Mouse (Mus musculus): ENCODE results near the gene Creb5. TPM values are rescaled to one million over a fixed set of nuclear protein-coding genes. Genes with fewer than 3 reads are reported as not detected.

Creb5 gene
- polyA plus RNA-seq, 1 experiment from 2014 or later = 39.0 TPM

DNA sequence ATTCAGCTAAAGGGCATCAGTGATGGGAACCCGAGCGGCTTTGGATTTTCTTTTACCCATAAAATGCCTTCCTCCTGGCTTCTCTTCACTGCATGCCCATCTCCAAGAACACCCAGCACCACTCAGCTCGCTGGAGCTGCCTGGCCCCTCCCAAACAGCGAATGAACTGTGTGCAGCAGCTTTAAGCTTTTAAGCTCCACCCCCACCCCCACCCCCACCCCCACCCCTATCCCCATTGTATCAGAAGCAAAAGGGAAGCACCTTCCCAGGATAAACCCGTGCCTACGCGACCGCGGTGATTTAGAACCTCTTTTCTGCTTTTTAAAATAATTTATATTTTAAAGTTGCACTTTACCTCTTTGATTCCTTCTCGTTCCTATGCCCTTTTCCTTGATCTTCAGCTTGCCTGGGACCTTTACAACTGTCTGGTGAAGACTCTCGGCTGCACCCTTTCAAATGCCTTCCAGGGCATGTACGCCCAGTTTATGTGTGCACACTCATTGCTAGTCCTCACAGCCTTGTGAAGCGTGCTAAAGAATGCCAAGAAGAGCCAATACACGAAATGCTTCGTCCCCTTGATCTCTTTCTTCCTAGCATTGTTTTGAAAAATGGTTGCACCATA is 411.2 kb downstream of the Creb5 start:
- Histone ChIP-seq H3K36me3 (ENCODE audit: control insufficient read depth, insufficient read depth, low read length) (no peaks in the 10 kb centered on the region), H3K4me3 (ENCODE audit: low read depth, low read length) (peak overlapping the region; percentile 14; the same call in 1 of the 2 replicates), H3K9ac (ENCODE audit: low read length) (peak overlapping the region; percentile 23; the same call in 1 of the 2 replicates), H3K4me2 (ENCODE audit: low read depth, low read length, severe bottlenecking) (peak overlapping the region; percentile 35; the same call in 1 of the 2 replicates), H3K9me3 (ENCODE audit: control insufficient read depth, low read length) (no peaks in the 10 kb centered on the region), H3K27ac (ENCODE audit: low read depth, low read length) (no peak overlapping the region), H3K27me3 (ENCODE audit: control insufficient read depth, insufficient read depth, low read length) (no peaks in the 10 kb centered on the region), H3K4me1 (replicated peaks; ENCODE audit: control insufficient read depth, insufficient read depth, low read length) (peaks cover 11% of the 10 kb centered on the region; the same call in 1 of the 2 replicates)
- ATAC-seq (replicated peaks; ENCODE audit: low FRiP score) (peak; percentile 87), DNase-seq (ENCODE audit: low spot score) (peak; percentile 81)
- WGBS = 4% methylated on average over 15 of the region's 15 CpGs

DNA sequence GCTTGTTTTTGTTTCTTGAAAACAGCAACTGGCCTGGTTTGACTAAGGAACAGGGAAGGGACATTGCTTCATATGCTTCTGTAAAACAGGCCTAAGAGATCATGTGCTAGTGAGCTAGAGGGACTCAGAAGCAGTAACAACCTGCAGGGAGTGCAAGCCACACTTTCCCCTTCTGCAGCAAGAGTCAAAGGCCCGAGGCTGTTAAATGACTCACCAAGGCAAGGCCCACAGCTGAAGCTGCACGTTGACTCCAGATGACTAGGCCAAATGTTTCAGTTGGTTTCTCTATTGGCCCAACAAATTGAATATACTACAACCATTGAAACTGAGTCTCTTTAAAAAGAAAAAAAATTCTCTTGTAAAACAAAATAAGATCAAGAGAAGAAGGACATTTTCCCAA is 417.4 kb downstream of the Creb5 start:
- H3K4me2 ChIP-seq (ENCODE audit: low read depth, low read length, severe bottlenecking) = no peak overlapping the region
- peaks cover 3% of the 10 kb centered on the region; the same call in 1 of the 2 replicates for H3K4me1 ChIP-seq (replicated peaks; ENCODE audit: control insufficient read depth, insufficient read depth, low read length)
- no peak overlapping the region for H3K9ac ChIP-seq (ENCODE audit: low read length)
- WGBS = 62% methylated on average over 2 of the region's 2 CpGs
- no peaks in the 10 kb centered on the region for H3K36me3 ChIP-seq (ENCODE audit: control insufficient read depth, insufficient read depth, low read length)
- H3K4me3 ChIP-seq (ENCODE audit: low read depth, low read length) = no peak overlapping the region
- no peak for ATAC-seq (replicated peaks; ENCODE audit: low FRiP score)
- no peak overlapping the region for H3K27ac ChIP-seq (ENCODE audit: low read depth, low read length)
- DNase-seq (ENCODE audit: low spot score) = no peak
- H3K27me3 ChIP-seq (ENCODE audit: control insufficient read depth, insufficient read depth, low read length) = no peaks in the 10 kb centered on the region
- H3K9me3 ChIP-seq (ENCODE audit: control insufficient read depth, low read length) = no peaks in the 10 kb centered on the region

DNA sequence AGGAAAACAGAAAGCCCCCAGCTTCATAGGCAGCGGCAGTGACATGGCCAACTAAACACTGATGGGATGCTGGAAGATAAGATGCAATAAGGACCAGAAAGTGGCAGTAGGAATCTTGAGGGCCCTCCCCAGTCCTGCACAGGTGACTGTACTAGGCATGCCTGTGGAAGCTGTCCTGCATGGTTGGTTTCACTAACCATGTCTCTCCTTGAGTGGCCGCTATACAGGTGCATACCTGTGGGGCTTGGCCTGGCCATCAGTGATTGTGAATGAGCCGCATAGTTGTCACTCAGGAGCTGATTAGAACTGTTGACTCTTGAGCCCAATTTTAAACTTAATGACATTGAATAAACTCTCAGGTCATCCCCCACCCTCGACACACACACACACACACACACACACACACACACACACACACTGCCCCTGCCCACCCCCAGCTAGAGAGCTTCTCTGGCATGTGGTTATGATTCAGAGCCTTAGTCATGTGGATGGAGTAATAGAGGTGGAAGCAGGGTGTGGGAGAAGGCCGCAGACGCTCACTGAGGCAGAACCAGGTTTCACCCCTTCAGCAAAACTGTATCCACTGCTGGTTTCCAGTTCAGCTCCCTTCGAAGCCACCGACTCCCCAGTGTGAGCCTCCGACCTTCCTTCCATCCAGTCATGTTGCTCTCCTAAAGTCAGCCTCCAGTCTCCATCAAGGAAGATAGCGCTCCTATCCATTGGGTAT is 419.7 kb downstream of the Creb5 start:
- no peaks in the 10 kb centered on the region for H3K27me3 ChIP-seq (ENCODE audit: control insufficient read depth, insufficient read depth, low read length)
- H3K9ac ChIP-seq (ENCODE audit: low read length) = no peak overlapping the region
- H3K4me2 ChIP-seq (ENCODE audit: low read depth, low read length, severe bottlenecking) = no peak overlapping the region
- H3K27ac ChIP-seq (ENCODE audit: low read depth, low read length) = no peak overlapping the region
- peaks cover 3% of the 10 kb centered on the region; the same call in 1 of the 2 replicates for H3K4me1 ChIP-seq (replicated peaks; ENCODE audit: control insufficient read depth, insufficient read depth, low read length)
- H3K36me3 ChIP-seq (ENCODE audit: control insufficient read depth, insufficient read depth, low read length) = no peaks in the 10 kb centered on the region
- H3K9me3 ChIP-seq (ENCODE audit: control insufficient read depth, low read length) = no peaks in the 10 kb centered on the region
- no peak for DNase-seq (ENCODE audit: low spot score)
- no peak overlapping the region for H3K4me3 ChIP-seq (ENCODE audit: low read depth, low read length)
- 90% methylated on average over 10 of the region's 10 CpGs for whole genome bisulfite sequencing
- ATAC-seq (replicated peaks; ENCODE audit: low FRiP score) = no peak

DNA sequence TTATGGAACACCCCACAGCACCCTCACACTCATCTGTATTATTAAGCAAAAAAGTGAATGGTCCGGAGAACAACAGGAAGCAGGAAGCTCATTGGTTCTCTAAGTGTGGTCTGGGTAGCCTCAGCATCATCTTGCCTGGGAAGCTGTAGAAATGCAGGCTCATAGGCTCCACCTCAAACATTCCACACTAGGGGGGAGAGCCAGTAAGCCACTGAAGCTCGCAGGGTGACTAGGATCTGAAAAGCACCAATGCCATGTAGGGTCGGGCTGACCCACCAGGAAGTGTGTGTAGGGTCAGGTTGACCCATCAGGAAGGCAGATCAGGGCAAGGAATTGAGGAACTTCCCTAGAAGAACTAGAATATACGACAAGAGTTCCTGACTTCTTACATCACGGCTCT is 420.7 kb downstream of the Creb5 start:
- no peaks in the 10 kb centered on the region for H3K9me3 ChIP-seq (ENCODE audit: control insufficient read depth, low read length)
- WGBS = 75% methylated on average over 5 of the region's 5 CpGs
- H3K4me2 ChIP-seq (ENCODE audit: low read depth, low read length, severe bottlenecking) = no peak overlapping the region
- H3K36me3 ChIP-seq (ENCODE audit: control insufficient read depth, insufficient read depth, low read length) = no peaks in the 10 kb centered on the region
- H3K4me3 ChIP-seq (ENCODE audit: low read depth, low read length) = no peak overlapping the region
- ATAC-seq (replicated peaks; ENCODE audit: low FRiP score) (no peak), DNase-seq (ENCODE audit: low spot score) (no peak)
- no peaks in the 10 kb centered on the region for H3K27me3 ChIP-seq (ENCODE audit: control insufficient read depth, insufficient read depth, low read length)
- H3K4me1 ChIP-seq (replicated peaks; ENCODE audit: control insufficient read depth, insufficient read depth, low read length) = peaks cover 3% of the 10 kb centered on the region; the same call in 1 of the 2 replicates
- no peak overlapping the region for H3K27ac ChIP-seq (ENCODE audit: low read depth, low read length)
- H3K9ac ChIP-seq (ENCODE audit: low read length) = no peak overlapping the region

DNA sequence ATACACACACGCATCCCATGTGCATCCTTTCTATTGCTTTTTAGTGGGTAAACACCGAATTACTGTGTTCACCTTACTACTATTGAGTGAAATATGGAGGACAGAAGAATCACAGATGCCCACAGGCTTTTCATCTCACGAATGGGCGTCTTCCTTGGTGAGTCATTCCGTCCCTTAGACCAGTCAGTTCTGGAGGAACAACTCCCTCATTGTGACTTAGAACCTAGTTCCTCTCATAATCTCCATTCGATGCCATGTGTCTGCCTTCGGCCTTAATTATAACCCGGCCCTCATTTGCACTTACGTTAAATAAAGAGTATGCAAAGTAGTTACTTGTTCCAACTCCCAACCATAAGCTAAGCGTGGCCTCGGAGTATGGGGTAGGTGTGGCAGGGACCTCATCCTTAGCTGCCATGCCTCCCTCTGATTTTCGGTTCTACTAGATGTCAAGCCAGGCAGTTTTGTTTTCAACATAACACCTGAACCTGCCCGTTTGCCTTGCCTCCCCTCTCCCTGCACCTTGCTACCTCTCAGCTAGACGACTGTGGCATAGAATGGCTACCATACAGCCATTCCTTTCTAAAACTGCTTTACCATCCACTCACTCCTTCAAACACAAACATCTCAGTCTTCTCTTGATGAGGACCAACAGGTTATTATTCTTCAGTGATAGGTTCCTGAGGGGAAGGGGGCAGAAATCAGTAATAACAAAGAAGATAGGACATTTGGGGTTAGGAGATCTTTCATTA is 422.8 kb downstream of the Creb5 start:
- Histone ChIP-seq H3K4me1 (replicated peaks; ENCODE audit: control insufficient read depth, insufficient read depth, low read length) (peaks cover 3% of the 10 kb centered on the region; the same call in 1 of the 2 replicates), H3K9me3 (ENCODE audit: control insufficient read depth, low read length) (no peaks in the 10 kb centered on the region), H3K4me2 (ENCODE audit: low read depth, low read length, severe bottlenecking) (no peak overlapping the region), H3K9ac (ENCODE audit: low read length) (no peak overlapping the region), H3K27ac (ENCODE audit: low read depth, low read length) (no peak overlapping the region), H3K4me3 (ENCODE audit: low read depth, low read length) (no peak overlapping the region), H3K27me3 (ENCODE audit: control insufficient read depth, insufficient read depth, low read length) (no peaks in the 10 kb centered on the region), H3K36me3 (ENCODE audit: control insufficient read depth, insufficient read depth, low read length) (no peaks in the 10 kb centered on the region)
- DNase-seq (ENCODE audit: low spot score) = no peak
- ATAC-seq (replicated peaks; ENCODE audit: low FRiP score) = no peak
- 86% methylated on average over 14 of the region's 14 CpGs for WGBS

DNA sequence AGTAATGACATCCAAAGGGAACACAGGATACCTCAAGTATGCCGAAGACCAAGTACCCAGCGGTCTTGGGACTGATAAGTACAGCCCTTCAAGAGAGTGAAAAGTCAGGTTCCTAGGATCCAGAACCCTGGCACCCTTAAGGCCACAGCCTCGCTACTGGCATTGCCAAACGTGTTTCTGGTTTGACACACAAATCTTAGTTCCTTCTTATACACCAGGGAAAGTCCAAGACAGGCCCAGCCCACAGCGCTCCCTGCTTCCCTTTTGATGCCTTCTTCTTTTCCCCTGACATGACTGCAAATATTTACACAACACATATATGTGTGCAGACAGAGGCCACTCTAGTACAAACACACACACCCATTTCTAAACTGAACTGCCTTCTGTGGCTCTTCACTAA is 423.5 kb downstream of the Creb5 start:
- DNase-seq (ENCODE audit: low spot score) (no peak), ATAC-seq (replicated peaks; ENCODE audit: low FRiP score) (no peak)
- H3K27ac ChIP-seq (ENCODE audit: low read depth, low read length) = no peak overlapping the region

DNA sequence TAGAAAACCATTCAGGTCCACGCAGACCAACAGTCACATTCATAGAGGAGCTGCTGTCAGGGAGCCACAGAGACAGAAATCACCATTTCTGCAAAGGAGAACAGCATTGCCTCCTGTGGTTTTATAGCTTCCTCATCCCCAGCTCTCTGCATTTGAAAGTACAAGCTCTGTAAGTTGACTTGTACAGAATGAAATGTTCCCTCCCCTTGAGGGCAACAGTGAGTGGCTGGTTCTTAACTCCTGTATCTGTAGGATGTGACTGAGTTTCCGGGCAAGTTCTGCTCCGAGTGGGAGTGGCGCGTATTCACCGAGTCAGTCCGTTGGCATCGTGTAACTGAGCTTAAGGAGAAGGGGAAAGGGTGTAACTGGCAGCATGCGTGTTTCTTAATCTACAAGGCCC is 426.1 kb downstream of the Creb5 start:
- DNase-seq (ENCODE audit: low spot score) (no peak), ATAC-seq (replicated peaks; ENCODE audit: low FRiP score) (no peak)
- Histone ChIP-seq H3K4me2 (ENCODE audit: low read depth, low read length, severe bottlenecking) (no peak overlapping the region), H3K36me3 (ENCODE audit: control insufficient read depth, insufficient read depth, low read length) (no peaks in the 10 kb centered on the region), H3K27me3 (ENCODE audit: control insufficient read depth, insufficient read depth, low read length) (no peaks in the 10 kb centered on the region), H3K4me1 (replicated peaks; ENCODE audit: control insufficient read depth, insufficient read depth, low read length) (peaks cover 3% of the 10 kb centered on the region; the same call in 1 of the 2 replicates), H3K9ac (ENCODE audit: low read length) (no peak overlapping the region), H3K4me3 (ENCODE audit: low read depth, low read length) (no peak overlapping the region), H3K9me3 (ENCODE audit: control insufficient read depth, low read length) (no peaks in the 10 kb centered on the region), H3K27ac (ENCODE audit: low read depth, low read length) (no peak overlapping the region)
- 84% methylated on average over 9 of the region's 9 CpGs for WGBS

More for the DNA sequence above, 423.5 kb downstream of the Creb5 start:
- no peaks in the 10 kb centered on the region for H3K9me3 ChIP-seq (ENCODE audit: control insufficient read depth, low read length)
- H3K4me2 ChIP-seq (ENCODE audit: low read depth, low read length, severe bottlenecking) = no peak overlapping the region
- H3K4me1 ChIP-seq (replicated peaks; ENCODE audit: control insufficient read depth, insufficient read depth, low read length) = peaks cover 3% of the 10 kb centered on the region; the same call in 1 of the 2 replicates
- no peaks in the 10 kb centered on the region for H3K36me3 ChIP-seq (ENCODE audit: control insufficient read depth, insufficient read depth, low read length)
- no peak overlapping the region for H3K4me3 ChIP-seq (ENCODE audit: low read depth, low read length)
- WGBS = 92% methylated on average over 5 of the region's 5 CpGs
- H3K9ac ChIP-seq (ENCODE audit: low read length) = no peak overlapping the region
- H3K27me3 ChIP-seq (ENCODE audit: control insufficient read depth, insufficient read depth, low read length) = no peaks in the 10 kb centered on the region

DNA sequence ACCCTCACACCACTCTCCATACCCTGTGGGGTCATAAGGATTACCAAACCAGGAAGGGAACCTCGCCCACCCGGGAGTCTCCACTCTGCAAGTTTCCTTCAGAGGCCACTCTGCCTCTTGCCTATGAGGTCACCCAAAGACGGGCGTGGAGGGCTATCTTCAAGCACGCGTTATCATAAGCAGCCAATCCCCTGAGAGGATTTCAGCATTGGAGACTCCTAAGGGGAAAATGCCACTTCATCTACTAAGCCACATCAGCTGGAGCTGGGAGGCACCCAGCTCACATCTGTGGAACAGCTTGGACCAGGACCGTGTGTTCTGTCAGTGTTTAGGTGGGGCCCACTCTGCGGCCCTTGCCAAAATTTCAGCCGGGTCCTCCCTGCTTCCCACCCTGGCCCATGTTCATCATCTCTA is 427.8 kb downstream of the Creb5 start:
- no peak for ATAC-seq (replicated peaks; ENCODE audit: low FRiP score)
- Histone ChIP-seq H3K9me3 (ENCODE audit: control insufficient read depth, low read length) (no peaks in the 10 kb centered on the region), H3K27me3 (ENCODE audit: control insufficient read depth, insufficient read depth, low read length) (no peaks in the 10 kb centered on the region)

More for the DNA sequence above, 427.8 kb downstream of the Creb5 start:
- Histone ChIP-seq H3K4me3 (ENCODE audit: low read depth, low read length) (no peak overlapping the region), H3K36me3 (ENCODE audit: control insufficient read depth, insufficient read depth, low read length) (no peaks in the 10 kb centered on the region), H3K4me1 (replicated peaks; ENCODE audit: control insufficient read depth, insufficient read depth, low read length) (no peaks in the 10 kb centered on the region), H3K9ac (ENCODE audit: low read length) (no peak overlapping the region), H3K27ac (ENCODE audit: low read depth, low read length) (no peak overlapping the region), H3K4me2 (ENCODE audit: low read depth, low read length, severe bottlenecking) (no peak overlapping the region)
- 90% methylated on average over 9 of the region's 9 CpGs for WGBS
- DNase-seq (ENCODE audit: low spot score) = no peak

Measured in forebrain, embryonic 11.5 days (tissue).